Mouse (Mus musculus) myocyte (in vitro differentiated cells): ENCODE measurements at regions not wholly inside any gene's neighbourhood (a gene's known extent, or its start where the extent isn't known, plus 50 kb on each side); places are given as distances from the start of the nearest gene placed in this dataset.

ENCODE experiments used
- POLR2A ChIP-seq: IDR thresholded peaks from one replicate; pipeline ENCODE4 v1.6.1; 2011; ENCODE audit warnings: low read depth, mild to moderate bottlenecking, control low read depth, moderate library complexity; ENCODE audit not compliant: insufficient read length
- POLR2AphosphoS2 ChIP-seq: IDR thresholded peaks from one replicate; pipeline ENCODE4 v1.6.1; 2011; ENCODE audit warnings: low read depth, control low read depth; ENCODE audit not compliant: insufficient read length
- TCF12 ChIP-seq: IDR thresholded peaks from one replicate; pipeline ENCODE4 v1.6.1; 2011; ENCODE audit warnings: mild to moderate bottlenecking, control low read depth; ENCODE audit not compliant: poor library complexity, insufficient read depth, severe bottlenecking
- TCF3 ChIP-seq: IDR thresholded peaks from one replicate; pipeline ENCODE4 v1.6.1; 2011; ENCODE audit warnings: low read depth, control low read depth; ENCODE audit not compliant: insufficient read length
- USF1 ChIP-seq: IDR thresholded peaks from one replicate; pipeline ENCODE4 v1.6.1; 2011; ENCODE audit warnings: low read depth, mild to moderate bottlenecking, control low read depth, moderate library complexity

- no peak for TF ChIP-seq TCF3
- TF ChIP-seq POLR2A: no peak
- TF ChIP-seq TCF12: no peak
- TF ChIP-seq POLR2AphosphoS2: no peak
- TF ChIP-seq USF1: no peak
Observed at GRCm38 (mm10) chr6:93569866-93570265, 626.6 kb upstream of the Adamts9 start.
